Mouse (Mus musculus): ENCODE results near the gene Gpx4.

Gene Gpx4

GRCm38 (mm10) chr10:80047041-80047565 lies at the start of gene Gpx4:
Gene Gpx4 (plus strand): TSS chr10:80047166.
- DNase-seq (ENCODE audit: extremely low spot score): no peak

DNA sequence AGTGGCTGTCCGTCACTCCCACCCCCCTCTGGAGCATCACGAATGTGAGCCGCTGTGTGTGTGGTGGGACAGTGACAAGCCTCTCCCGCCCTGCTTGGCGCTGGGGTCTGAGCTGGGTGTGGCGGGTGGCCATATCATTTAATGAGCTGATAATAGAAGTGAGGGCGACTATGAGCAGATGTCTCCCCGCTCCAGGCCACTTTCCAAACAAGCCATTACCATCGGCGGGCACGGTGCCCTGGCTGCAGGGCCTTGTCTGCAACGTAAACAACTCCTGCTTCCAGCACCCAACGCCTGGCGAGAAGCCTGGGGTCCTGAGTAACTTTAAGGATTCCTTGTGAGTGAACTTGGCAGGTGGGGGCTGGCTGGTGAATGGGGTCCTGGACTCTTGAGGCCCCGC lies 49.1 kb upstream of the Gpx4 start:
- no peak for DNase-seq (ENCODE audit: extremely low spot score)

- DNase-seq (ENCODE audit: extremely low spot score): no peak
These were observed 45.0 kb upstream of the Gpx4 start for GRCm38 (mm10) chr10:80001945-80002344.

GRCm38 (mm10) chr10:80002829-80003228 lies 44.1 kb upstream of the Gpx4 start:
- no peak for DNase-seq (ENCODE audit: extremely low spot score)

DNA sequence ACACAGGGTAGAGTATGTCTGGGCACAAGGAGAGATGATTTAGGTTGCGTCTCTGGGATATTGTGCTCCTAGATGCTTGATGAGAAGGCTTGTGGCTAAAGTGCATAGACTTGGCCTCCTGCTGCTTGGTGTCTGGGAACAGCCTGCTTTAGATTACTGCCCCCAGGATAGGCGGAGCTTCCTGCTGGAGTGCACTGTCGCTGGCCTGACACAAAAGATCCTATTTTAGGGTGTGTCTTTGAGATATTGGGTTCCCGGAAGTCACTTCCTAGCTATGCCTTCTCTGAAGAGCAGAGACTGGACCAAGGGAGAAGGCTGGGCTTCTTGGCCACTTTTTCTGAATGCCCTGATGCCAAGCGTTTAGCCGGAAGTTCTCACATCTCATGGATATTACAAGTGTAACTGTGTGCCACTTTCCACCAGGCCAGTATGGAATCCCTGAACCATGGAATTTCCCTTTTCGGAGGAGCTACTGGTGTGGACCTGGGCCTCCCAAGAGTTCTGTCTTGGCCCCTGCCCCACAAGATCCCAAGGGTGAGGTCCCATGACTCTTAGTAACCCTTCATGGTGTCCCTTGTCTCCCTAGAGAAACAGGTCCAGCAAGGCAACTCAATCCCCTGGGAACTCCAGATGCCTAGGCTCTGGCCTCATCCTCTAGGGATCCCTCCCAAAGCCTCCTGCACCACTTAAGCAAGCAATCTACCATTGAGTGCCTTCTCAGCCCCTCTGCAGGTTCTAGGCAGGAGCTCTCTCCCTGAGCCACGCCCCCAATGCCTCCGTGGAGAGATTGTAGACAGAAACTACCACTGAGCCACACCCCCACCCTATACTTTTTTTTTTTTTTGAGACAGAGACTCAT lies 43.4 kb upstream of the Gpx4 start:
- no peak for DNase-seq (ENCODE audit: extremely low spot score)

GRCm38 (mm10) chr10:80004233-80004705 lies 42.7 kb upstream of the Gpx4 start:
- DNase-seq (ENCODE audit: extremely low spot score): no peak

GRCm38 (mm10) chr10:80011740-80012139 lies 35.2 kb upstream of the Gpx4 start:
- no peak for DNase-seq (ENCODE audit: extremely low spot score)

- DNase-seq (ENCODE audit: extremely low spot score): no peak
These were observed 33.4 kb upstream of the Gpx4 start for GRCm38 (mm10) chr10:80013609-80014008.

- no peak for DNase-seq (ENCODE audit: extremely low spot score)
These were observed 32.3 kb upstream of the Gpx4 start for GRCm38 (mm10) chr10:80014484-80015290.

DNA sequence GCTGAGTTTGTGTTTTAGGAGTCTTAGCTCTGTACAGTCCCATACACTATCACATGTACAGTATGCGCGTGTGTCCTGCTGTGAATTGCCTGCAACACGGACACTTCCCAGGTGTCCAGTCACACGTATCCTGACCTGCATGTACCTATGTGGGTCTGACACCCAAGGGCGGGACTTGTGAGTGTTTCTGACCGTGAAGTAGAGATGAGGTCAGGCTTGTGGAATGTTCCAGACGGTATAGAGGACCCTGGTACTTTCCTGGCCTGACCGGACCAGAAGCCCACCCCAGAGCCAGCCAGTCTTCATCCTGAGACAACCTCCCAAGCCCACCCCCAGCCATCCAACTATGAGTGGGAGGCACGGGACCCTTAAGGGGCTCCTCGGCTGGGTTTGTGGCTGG lies 31.4 kb upstream of the Gpx4 start:
- DNase-seq (ENCODE audit: extremely low spot score): no peak

GRCm38 (mm10) chr10:80016511-80016910 lies 30.5 kb upstream of the Gpx4 start, which contains the start of gene Arhgap45:
Gene Arhgap45 (plus strand): TSS chr10:80016653.
- no peak for DNase-seq (ENCODE audit: extremely low spot score)

GRCm38 (mm10) chr10:80016931-80017330 lies 30.0 kb upstream of the Gpx4 start:
- DNase-seq (ENCODE audit: extremely low spot score): no peak

- no peak for DNase-seq (ENCODE audit: extremely low spot score)
These were observed 29.6 kb upstream of the Gpx4 start for GRCm38 (mm10) chr10:80017361-80017760.

- DNase-seq (ENCODE audit: extremely low spot score): no peak
These were observed 29.2 kb upstream of the Gpx4 start for GRCm38 (mm10) chr10:80017771-80018170.

DNA sequence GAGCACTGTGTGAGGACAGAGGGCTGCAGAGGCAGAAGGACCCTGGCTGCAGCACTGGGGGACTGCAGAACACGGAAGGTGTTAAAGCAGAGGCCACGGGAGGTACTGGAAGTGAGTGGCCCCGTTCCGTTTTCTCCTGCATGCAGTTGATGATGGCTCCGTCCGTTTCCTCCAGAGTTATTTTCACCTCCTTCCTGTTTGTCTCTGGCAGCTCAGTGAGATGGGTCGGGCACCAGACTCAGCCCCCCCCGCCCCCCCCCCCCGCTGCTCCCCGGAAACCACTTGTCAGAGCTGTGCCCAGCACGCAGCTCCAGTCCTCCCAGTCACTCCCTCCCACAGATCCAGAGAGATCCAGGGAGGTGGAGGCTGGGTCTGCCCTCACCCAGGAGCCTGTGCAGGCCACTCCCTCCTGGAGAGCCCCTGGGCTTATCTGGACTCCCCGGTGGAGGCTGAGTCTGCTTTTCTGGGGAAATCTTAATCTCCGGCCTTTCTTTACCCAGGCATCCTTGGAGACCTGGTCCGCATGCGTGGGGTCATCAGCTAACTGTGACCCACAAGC lies 28.1 kb upstream of the Gpx4 start:
- peak; percentile 61 for DNase-seq (ENCODE audit: extremely low spot score)

DNA sequence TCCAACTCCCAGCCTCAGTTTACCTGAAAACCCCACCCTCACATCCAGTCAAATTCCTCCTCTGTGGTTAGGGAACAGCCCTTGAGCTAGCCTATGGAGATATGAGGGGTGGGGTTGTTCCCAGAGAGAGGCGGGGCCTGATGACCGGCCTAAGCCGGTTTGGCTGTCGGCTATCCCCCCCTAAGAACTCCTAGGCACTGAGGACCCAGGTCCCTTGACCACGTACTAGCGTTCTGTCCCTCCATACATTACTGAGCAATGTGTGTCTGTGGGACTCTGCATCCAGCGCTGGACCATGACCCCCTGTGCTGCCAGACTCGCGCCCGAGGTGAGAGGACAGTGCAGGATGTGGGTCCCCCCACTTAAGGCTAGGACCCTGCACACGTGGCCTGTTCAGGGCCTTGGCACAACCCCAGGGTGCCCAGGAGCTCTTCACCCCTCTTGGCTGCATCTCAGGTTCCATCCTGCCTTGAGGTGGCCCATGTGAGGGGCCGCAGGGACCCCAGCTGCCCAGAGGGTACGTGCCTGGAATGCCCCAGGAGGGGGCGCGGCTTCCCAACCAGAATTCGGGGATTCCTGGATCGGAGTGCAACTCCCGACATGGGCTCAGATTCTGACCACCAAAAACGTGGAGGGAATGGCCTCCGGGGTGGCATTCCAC lies 27.4 kb upstream of the Gpx4 start:
- peak; percentile 75 for DNase-seq (ENCODE audit: extremely low spot score)

DNA sequence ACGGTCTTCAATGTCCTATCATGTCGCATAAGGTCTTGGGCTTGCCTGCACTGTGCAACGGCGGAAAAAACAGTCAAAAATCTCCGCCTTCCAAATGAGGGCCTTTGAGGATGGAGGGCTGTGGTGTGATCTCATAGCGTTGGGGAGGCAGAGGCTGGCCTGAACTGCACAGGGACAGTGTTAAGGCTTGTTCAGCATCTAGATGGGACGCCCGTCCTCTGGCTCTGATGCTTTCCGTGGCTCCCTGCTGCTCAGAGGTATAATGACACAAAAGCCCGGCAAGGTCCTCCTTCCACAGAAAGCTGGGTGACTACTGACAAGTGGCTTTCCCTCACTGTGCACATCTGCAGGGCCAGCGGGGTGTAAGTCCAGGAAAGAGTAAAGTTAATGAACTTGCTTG lies 26.8 kb upstream of the Gpx4 start:
- no peak for DNase-seq (ENCODE audit: extremely low spot score)

DNA sequence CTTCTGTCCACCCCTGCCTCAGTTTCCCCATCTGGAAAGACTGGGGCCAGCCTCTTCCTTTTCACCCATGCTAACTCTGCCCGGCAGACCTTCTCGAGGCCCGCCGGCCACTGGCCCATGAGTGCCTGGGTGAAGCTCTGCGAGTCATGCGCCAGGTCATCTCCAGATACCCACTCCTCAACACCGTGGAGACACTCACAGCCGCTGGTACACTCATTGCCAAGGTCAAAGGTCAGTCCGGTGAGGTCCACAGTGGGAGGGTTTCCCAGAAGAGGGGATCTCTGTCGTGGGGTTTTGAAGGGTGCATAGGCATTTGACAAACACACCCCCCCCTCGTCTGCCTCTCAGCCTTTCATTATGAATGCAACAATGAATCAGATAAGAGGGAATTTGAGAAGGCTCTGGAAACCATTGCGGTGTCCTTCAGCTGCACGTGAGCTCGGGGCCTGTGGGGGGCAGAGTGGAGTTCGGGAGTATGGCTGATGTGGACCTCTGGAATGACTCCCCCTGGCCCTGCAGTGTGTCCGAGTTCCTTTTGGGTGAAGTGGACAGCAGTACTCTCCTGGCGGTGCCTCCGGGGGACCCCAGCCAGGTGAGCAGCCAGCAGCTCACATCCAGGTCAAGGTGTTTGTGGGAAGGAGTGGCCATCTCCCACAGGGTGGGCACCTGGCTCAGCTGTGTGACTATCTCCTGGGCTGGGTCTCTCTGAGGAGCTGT lies 26.2 kb upstream of the Gpx4 start:
- no peak for DNase-seq (ENCODE audit: extremely low spot score)

DNA sequence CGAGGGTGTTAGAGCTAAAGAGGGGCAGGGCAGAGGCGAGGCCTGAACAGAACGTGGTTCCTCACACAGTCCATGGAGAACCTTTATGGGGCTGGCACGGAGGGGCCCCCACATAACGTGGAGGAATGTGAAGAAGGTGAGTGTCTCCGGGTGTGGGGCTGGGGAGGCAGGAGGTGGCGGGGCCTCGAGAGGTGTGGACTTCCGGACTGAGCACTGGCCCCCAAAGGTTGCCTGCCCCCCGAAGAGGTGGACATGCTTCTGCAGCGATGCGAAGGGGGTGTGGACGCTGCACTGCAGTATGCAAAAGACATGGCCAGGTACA lies 25.7 kb upstream of the Gpx4 start:
- DNase-seq (ENCODE audit: extremely low spot score): no peak

- DNase-seq (ENCODE audit: extremely low spot score): no peak
These were observed 24.8 kb upstream of the Gpx4 start for GRCm38 (mm10) chr10:80022164-80022563.

- DNase-seq (ENCODE audit: extremely low spot score): no peak
These were observed 24.2 kb upstream of the Gpx4 start for GRCm38 (mm10) chr10:80022806-80023205.

All from embryo, embryonic 9.5 days (tissue).